Mouse (Mus musculus) E14TG2a.4 (cell line): ENCODE results near the gene Slc39a3.

Experiments
- H3K27me3 ChIP-seq: 2 replicates; pipeline ENCODE4 v1.6.1; 2014; ENCODE audit warnings: low read length, control low read depth; ENCODE audit not compliant: insufficient read depth
- H3K36me3 ChIP-seq: 2 replicates; pipeline ENCODE4 v1.6.1; 2014; ENCODE audit warnings: low read length, control low read depth; ENCODE audit not compliant: insufficient read depth
- H3K4me1 ChIP-seq: replicated peaks from 2 replicates; pipeline ENCODE4 v1.6.1; 2014; ENCODE audit warnings: low read depth, low read length, control low read depth
- H3K4me3 ChIP-seq: replicated peaks from 2 replicates; pipeline ENCODE4 v1.5.1; 2014; ENCODE audit warnings: mild to moderate bottlenecking, low read length
- H3K9me3 ChIP-seq: 2 replicates; pipeline ENCODE4 v1.6.1; 2014; ENCODE audit warnings: low read length, control low read depth
- CTCF ChIP-seq: conservative IDR thresholded peaks from 2 replicates; pipeline ENCODE4 v1.5.1; 2014; ENCODE audit warnings: low read length
- NANOG ChIP-seq: IDR thresholded peaks from 2 replicates; pipeline ENCODE4 v1.6.1; 2014; ENCODE audit warnings: borderline replicate concordance, low read length, mixed read lengths
- POU5F1 ChIP-seq: IDR thresholded peaks from 2 replicates; pipeline ENCODE4 v1.6.1; 2014; ENCODE audit warnings: low read length, borderline replicate concordance

The Slc39a3 gene

DNA sequence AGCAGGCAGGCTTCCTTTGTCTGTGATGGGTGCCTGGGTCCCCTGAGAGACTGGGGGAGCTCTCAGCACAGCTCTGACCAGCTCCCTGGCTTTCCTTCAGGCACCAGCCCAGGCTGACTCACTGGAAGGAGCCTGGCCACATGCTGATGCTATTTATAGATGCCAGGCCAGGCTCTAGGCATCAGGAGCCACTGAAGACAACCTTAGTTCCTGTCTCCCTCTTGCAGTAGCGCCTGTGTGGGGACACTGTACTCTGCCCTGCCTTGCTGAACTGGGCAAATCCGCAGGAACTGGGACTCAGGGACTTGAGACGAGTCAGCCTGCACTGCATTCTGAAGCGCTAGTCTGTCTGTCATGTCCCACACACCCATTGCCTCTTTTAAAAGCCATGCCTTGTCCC lies 9.9 kb downstream of the Slc39a3 start:
- Histone ChIP-seq H3K4me1 (peaks cover 52% of the 10 kb centered on the region), H3K27me3 (peaks cover 21% of the 10 kb centered on the region)
- TF ChIP-seq NANOG, result no peak
- TF ChIP-seq CTCF, result no peak

GRCm38 (mm10) chr10:81026857-81027256 lies 10.4 kb downstream of the Slc39a3 start:
- no peaks in the 10 kb centered on the region for H3K36me3 ChIP-seq
- H3K27me3 ChIP-seq, result peaks cover 25% of the 10 kb centered on the region
- no peak for TF ChIP-seq CTCF
- H3K4me1 ChIP-seq, result peaks cover 57% of the 10 kb centered on the region
- no peaks in the 10 kb centered on the region for H3K9me3 ChIP-seq
- H3K4me3 ChIP-seq, result no peak overlapping the region

More for the DNA sequence above, 9.9 kb downstream of the Slc39a3 start:
- 0 out of 2 replicates have a peak, but pooled peaks cover 1% of the 10 kb centered on the region for H3K36me3 ChIP-seq
- no peaks in the 10 kb centered on the region for H3K9me3 ChIP-seq
- H3K4me3 ChIP-seq, result no peak overlapping the region

DNA sequence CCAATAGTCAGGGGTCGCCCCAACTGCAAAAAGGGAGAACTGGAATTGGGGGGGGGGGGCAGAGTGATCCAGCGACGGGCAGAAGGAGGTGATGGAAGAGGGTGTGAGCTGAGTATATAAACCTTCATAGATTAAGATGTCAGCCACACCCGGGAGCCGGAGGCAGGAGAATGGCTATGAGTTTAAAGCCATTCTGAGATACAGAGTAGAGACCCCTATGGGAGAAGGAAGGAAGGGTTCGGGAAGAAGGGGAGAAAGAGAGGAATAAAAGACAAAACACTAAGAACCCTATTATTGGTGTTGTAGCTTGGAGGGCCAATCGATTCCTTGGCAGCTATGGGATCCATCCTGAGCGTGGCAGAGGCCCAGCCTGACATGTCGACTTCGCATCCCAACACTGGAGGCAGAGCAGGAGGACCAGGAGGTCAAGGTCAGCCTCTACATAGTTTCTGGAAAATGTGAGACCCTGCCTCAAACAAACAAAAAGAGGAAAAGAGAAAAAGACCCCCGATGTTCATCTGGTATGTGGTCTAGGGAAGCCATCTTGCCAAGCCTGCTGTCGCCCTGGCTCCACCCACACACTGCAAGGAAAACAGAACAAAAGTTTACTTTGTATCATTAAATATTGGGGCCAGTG lies 11.5 kb downstream of the Slc39a3 start, which contains the start of gene Diras1:
Gene Diras1 (minus strand): TSS at position 24 of the 637 bp plus-strand sequence.
- H3K9me3 ChIP-seq, result no peaks in the 10 kb centered on the region
- no peaks in the 10 kb centered on the region for H3K36me3 ChIP-seq
- H3K4me3 ChIP-seq, result peak within 1 kb of the TSS; percentile 63
- TF ChIP-seq CTCF (no peak), POU5F1 (no peak), NANOG (no peak)
- H3K27me3 ChIP-seq, result peaks cover 26% of the 10 kb centered on the region
- H3K4me1 ChIP-seq, result peaks cover 57% of the 10 kb centered on the region

- Histone ChIP-seq H3K4me3 (peak overlapping the region; percentile 63), H3K36me3 (0 out of 2 replicates have a peak, but pooled peaks cover 4% of the 10 kb centered on the region)
- TF ChIP-seq POU5F1 (no peak), NANOG (no peak), CTCF (no peak)
These were observed 12.1 kb downstream of the Slc39a3 start for GRCm38 (mm10) chr10:81025047-81025621.

DNA sequence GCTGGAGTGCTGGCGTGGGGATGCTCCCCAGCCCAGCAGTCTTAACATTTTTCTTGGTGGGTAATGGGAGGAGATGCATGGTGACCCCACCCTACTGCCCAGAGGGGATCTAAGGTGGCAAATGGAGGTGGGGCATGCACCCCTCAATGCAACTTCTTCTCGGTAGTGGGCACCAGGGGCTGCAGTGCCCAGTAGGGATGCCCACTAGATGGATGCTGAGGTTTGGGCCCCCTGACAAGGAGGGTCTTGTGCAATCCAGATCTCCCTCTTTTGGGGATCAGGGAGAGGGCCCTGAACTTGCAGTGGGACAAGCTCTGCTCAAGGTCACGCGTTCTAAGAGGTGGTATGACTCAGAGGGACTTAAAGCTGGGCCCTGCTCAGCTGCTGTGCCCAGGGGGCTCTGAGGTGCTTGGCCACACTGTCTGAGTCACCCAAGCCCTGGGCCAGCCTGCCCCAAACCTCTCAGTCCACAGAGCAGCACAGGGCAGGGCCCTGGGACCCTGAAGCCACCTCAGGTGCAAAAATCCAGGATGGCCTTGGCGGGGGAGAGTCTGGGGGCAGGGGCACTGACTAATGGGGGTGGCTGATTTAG lies 12.8 kb downstream of the Slc39a3 start:
- H3K9me3 ChIP-seq, result no peaks in the 10 kb centered on the region
- H3K36me3 ChIP-seq, result 0 out of 2 replicates have a peak, but pooled peaks cover 4% of the 10 kb centered on the region
- no peak for TF ChIP-seq NANOG
- TF ChIP-seq POU5F1, result no peak
- no peak for TF ChIP-seq CTCF
- peaks cover 65% of the 10 kb centered on the region for H3K4me1 ChIP-seq
- peak overlapping the region; percentile 63 for H3K4me3 ChIP-seq
- H3K27me3 ChIP-seq, result peaks cover 26% of the 10 kb centered on the region

More at GRCm38 (mm10) chr10:81025047-81025621, 12.1 kb downstream of the Slc39a3 start:
- Histone ChIP-seq H3K4me1 (peaks cover 60% of the 10 kb centered on the region), H3K9me3 (no peaks in the 10 kb centered on the region), H3K27me3 (peaks cover 26% of the 10 kb centered on the region)

DNA sequence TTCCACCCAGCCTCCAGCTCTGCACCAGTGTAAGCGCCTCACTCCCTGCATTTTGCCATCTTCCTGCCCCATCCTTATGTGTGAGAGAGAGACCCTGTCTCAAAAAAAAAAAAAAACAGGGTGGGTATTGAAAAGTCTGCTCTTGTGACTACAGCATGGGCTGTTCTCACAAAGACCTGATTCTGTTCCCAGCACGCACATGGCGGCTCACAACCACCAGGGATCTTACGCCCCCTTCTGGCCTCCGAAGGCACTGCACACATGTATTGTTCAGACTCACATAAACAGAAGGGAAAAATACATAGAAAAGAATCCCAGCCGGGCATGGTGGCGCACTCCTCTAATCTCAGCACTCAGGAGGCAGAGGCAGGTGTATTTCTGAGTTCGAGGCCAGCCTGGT lies 14.5 kb downstream of the Slc39a3 start:
- 0 out of 2 replicates have a peak, but pooled peaks cover 4% of the 10 kb centered on the region for H3K36me3 ChIP-seq
- TF ChIP-seq CTCF, result peak; percentile 95
- no peak for TF ChIP-seq NANOG
- no peaks in the 10 kb centered on the region for H3K9me3 ChIP-seq
- peak overlapping the region; percentile 65 for H3K4me3 ChIP-seq
- H3K27me3 ChIP-seq, result peaks cover 26% of the 10 kb centered on the region
- peaks cover 72% of the 10 kb centered on the region for H3K4me1 ChIP-seq

DNA sequence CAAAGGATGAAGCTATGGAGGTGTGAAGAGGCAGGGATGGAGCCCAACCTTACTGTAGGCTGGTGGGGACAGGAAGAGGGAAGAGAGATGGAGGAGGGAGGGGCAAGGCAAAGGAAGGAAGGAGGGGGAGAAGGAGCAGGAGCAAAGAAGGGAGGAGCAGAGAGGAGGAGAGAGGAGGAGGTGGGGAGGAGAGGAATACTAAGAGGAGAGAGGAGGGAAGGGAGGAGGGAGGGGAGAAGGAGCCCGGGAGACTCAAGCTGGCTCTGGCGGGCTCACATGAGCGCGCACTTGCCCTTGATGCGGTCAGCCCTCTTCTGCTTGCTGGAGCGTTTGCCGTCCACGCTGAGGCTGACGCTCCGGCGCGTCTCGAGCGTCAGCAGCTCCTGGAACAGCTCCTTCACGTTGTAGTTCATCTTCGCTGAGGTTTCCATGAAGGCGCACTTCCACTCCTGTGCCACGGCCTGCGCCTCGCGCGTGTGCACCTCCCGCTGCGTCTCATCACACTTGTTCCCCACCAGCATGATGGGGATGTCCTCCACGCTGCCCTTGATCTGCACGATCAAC lies 15.6 kb downstream of the Slc39a3 start:
- H3K4me1 ChIP-seq, result peaks cover 66% of the 10 kb centered on the region
- H3K9me3 ChIP-seq, result no peaks in the 10 kb centered on the region
- 0 out of 2 replicates have a peak, but pooled peaks cover 4% of the 10 kb centered on the region for H3K36me3 ChIP-seq
- no peak for TF ChIP-seq NANOG
- TF ChIP-seq CTCF, result no peak
- no peak for TF ChIP-seq POU5F1
- peaks cover 26% of the 10 kb centered on the region for H3K27me3 ChIP-seq
- H3K4me3 ChIP-seq, result peak overlapping the region; percentile 65

GRCm38 (mm10) chr10:81020207-81020606 lies 17.0 kb downstream of the Slc39a3 start:
- no peak overlapping the region for H3K4me3 ChIP-seq
- H3K9me3 ChIP-seq, result no peaks in the 10 kb centered on the region
- 0 out of 2 replicates have a peak, but pooled peaks cover 4% of the 10 kb centered on the region for H3K36me3 ChIP-seq
- H3K27me3 ChIP-seq, result peaks cover 18% of the 10 kb centered on the region
- no peak for TF ChIP-seq POU5F1
- no peak for TF ChIP-seq NANOG
- no peak for TF ChIP-seq CTCF
- peaks cover 60% of the 10 kb centered on the region for H3K4me1 ChIP-seq
